Mouse (Mus musculus) C2C12 (cell line): ENCODE data around the gene Slc44a2.

ENCODE experiments used
- CTCF ChIP-seq: IDR thresholded peaks from one replicate; pipeline ENCODE4 v1.5.1; 2011; ENCODE audit not compliant: control insufficient read depth, insufficient read depth, insufficient read length
- MAX ChIP-seq: IDR thresholded peaks from one replicate; pipeline ENCODE4 v1.6.1; 2011; ENCODE audit warnings: mild to moderate bottlenecking, control low read depth
- MYOG ChIP-seq: IDR thresholded peaks from one replicate; pipeline ENCODE4 v1.6.1; 2011; ENCODE audit not compliant: control insufficient read depth, insufficient read length; ENCODE audit errors: extremely low read depth
- USF1 ChIP-seq: IDR thresholded peaks from one replicate; pipeline ENCODE4 v1.6.1; 2011; ENCODE audit warnings: low read depth, mild to moderate bottlenecking, control low read depth, moderate library complexity

DNA sequence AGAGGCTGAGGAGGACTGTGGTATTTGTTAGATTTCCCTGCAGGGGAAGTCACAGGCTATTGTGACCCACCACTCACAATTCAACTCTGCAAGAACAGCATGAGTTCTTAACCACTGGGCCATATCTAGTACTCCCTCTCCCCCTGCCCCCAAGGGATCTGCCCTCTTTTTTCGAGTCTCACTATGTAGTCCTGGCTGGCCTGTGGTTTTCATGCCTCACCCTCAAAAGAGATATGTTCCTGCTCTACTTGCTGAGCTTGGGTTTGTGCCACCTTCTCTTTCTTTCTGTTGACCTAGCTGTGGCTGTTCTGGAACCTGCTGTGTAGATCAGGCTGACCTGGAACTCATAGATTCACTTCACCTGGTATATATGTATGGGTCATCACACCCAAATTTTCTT, 52.0 kb downstream of the Slc44a2 start:
- TF ChIP-seq CTCF (no peak), USF1 (no peak), MAX (no peak), MYOG (no peak)
